Mouse (Mus musculus) cortical plate, adult 2 months (tissue): ENCODE measurements around the gene Jazf1.

Source experiments
- CTCF ChIP-seq: fragments of 200-500 bp; IDR thresholded peaks from 2 replicates; pipeline ENCODE4 v1.5.1; 2011; ENCODE audit warnings: mild to moderate bottlenecking, control low read depth, low read length; ENCODE audit not compliant: insufficient read depth; ENCODE audit errors: extremely low read depth
- POLR2A ChIP-seq: fragments of 200-500 bp; IDR thresholded peaks from 2 replicates; pipeline ENCODE4 v1.6.1; 2011; ENCODE audit warnings: mild to moderate bottlenecking, low read length, control low read depth; ENCODE audit not compliant: insufficient read depth; ENCODE audit errors: extremely low read depth

DNA sequence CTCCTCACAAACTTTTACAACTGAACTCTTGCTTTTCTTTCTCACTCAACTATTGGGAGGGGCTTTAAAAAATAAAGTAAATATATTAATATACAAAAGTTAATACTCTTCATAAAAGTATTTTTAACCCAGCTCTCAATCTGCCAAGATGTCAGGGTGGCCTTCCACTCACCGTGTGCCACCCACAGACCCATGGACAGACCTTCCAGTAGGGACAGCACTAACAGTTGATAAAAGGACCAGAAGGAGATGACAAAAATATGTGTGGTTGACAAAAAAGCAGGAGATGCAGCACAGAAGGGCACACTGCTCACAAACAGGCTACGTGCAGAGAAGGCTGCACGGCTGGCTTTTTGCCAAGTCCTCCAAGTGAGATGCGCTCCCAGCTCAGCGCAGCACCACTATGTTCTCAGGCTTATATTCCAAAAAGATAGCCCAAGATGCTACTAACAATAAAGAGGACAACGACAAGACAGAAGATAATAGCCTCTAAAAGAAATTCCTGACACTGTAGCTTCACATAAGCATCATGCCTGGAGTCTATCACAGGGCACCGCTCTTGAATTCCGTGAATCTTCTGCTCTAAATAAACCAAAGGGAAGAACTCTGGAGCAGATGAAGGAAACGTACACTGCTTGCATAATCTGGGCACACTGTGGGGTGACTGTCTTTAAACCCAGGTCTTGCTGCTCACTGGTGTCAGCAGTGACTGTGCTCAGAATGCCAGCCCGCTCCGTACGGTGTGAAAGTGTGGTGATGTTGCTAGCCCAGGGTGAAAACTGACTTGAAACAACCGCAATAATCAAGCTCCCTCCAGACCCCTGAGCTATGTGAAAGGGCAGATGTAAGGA lies 104.4 kb downstream of the Jazf1 start:
- TF ChIP-seq CTCF = no peak
- TF ChIP-seq POLR2A = no peak
